In the genomic region with DNA sequence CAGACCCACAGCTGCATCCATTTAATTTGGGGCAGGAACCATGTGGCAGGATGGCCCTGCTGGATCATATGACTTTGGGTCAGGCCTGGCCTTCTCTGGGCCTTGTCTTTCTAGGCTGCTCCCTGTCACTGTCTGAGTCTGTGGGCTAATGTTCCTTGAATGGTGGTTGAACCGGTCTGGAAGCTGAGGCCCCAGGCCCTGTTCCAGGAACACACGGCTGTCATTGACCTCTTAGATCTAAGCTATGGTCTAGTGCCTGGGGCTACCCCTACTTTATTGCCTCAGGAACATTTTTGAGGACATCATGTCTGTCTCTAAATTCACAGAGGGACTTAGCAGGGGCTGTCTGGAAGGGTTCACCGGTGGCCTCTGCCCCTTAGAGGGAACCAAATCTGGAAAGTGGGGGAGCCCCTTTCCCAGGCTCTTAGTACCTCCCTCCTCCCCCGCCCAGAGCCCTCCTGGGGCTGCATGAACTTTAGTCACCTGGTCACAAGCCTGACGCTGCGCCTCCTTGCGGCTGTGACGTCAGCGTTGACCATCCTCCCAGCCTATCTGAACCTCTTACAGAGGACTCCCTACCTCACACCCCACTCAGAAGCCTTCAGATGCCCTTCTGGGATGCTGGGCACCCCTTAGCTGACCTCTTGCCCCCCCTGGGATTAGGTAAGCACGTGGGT, we compare ENCODE assay signal across 26 mouse cellular contexts. TPM values are rescaled to one million over a fixed set of nuclear protein-coding genes. Genes with fewer than 3 reads are reported as not detected.
DNase-seq lines count a peak whose midpoint lies in the region; ATAC-seq and TF ChIP-seq lines count a peak whose summit lies in the region.
"Had no signal": no experiment of that assay in that cellular context is flagged by ENCODE, and none has a peak within 500 bp of the region (broad histone marks: within the 10 kb centered on the region; RNA-seq: fewer than 3 reads in every experiment).

No protein-coding gene starts in this region.

- no peak overlapping the region for H3K4me3 ChIP-seq in intestine, postnatal 0 days (ENCODE audit: low read depth, low read length)
- no peak overlapping the region for H3K4me3 ChIP-seq in kidney, embryonic 14.5 days (ENCODE audit: low read length)
- H3K4me3 ChIP-seq in liver, embryonic 12.5 days: no peak overlapping the region
- H3K4me3 ChIP-seq: heart, adult 2 months; heart, embryonic 13.5 days; neural tube, embryonic 12.5 days had no signal

- DNase-seq in cerebellum, postnatal 4 days (ENCODE audit: low spot score in 2 of 2): no peak
- peak; percentile 81 to 94 for DNase-seq in kidney, postnatal 25 days
- DNase-seq in embryo, embryonic 10 days (ENCODE audit: low spot score): no peak
- DNase-seq: adrenal gland, postnatal 14 days; cerebellum, adult 8-10 months; cerebellum, postnatal 36 days; forebrain, postnatal 0 days; gastrocnemius, postnatal 14 days; heart, adult 2 months; layer of hippocampus, adult 9-11 months; liver, postnatal 0 days; midbrain, embryonic 14.5 days; thymus, postnatal 25 days had no signal

- H3K4me2 ChIP-seq in intestine, postnatal 0 days (replicated peaks; ENCODE audit: low read depth): no peak overlapping the region
- H3K4me2 ChIP-seq in kidney, embryonic 14.5 days (replicated peaks; ENCODE audit: low read depth, low read length): no peak overlapping the region
- no peak overlapping the region for H3K4me2 ChIP-seq in liver, embryonic 12.5 days
- H3K4me2 ChIP-seq: heart, embryonic 13.5 days; hindbrain, embryonic 14.5 days; neural tube, embryonic 12.5 days had no signal

- WGBS in intestine, postnatal 0 days: 29% methylated on average over 10 of the region's 10 CpGs
- WGBS in kidney, embryonic 14.5 days: 25% methylated on average over 10 of the region's 10 CpGs
- WGBS in liver, embryonic 12.5 days (ENCODE audit: insufficient replicate concordance): 42% methylated on average over 10 of the region's 10 CpGs

- peaks cover 3% of the 10 kb centered on the region; the same call in 1 of the 2 replicates for H3K36me3 ChIP-seq in intestine, postnatal 0 days (ENCODE audit: control insufficient read depth, insufficient read depth)
- H3K36me3 ChIP-seq in kidney, embryonic 14.5 days (ENCODE audit: control insufficient read depth, insufficient read depth, low read length): no peaks in the 10 kb centered on the region
- no peaks in the 10 kb centered on the region for H3K36me3 ChIP-seq in liver, embryonic 12.5 days
- H3K36me3 ChIP-seq: heart, embryonic 13.5 days; neural tube, embryonic 12.5 days had no signal

- ATAC-seq in cerebellum, adult (ENCODE audit: insufficient number of reproducible peaks, low FRiP score, low TSS enrichment): 0 out of 2 replicates have a peak, but pooled peaks have one; percentile 10
- no peak for ATAC-seq in intestine, postnatal 0 days
- ATAC-seq in kidney, embryonic 14.5 days (ENCODE audit: low FRiP score, low TSS enrichment): peak; percentile 9; the same call in 1 of the 2 replicates
- no peak for ATAC-seq in liver, embryonic 12.5 days
- ATAC-seq in monocyte, adult 5-6 weeks (replicated peaks; ENCODE audit: insufficient number of reproducible peaks, low FRiP score, low TSS enrichment, poor library complexity, severe bottlenecking): no peak
- ATAC-seq: forebrain, postnatal 0 days; inflammation-experienced regulatory T-cells, adult 6 months; liver, postnatal 0 days; lung, postnatal 0 days had no signal

- H3K9me3 ChIP-seq in intestine, postnatal 0 days (ENCODE audit: control insufficient read depth): no peaks in the 10 kb centered on the region
- no peaks in the 10 kb centered on the region for H3K9me3 ChIP-seq in kidney, embryonic 14.5 days (ENCODE audit: control insufficient read depth, low read length)
- H3K9me3 ChIP-seq in liver, embryonic 12.5 days (replicated peaks): no peaks in the 10 kb centered on the region
- H3K9me3 ChIP-seq: heart, embryonic 13.5 days; neural tube, embryonic 12.5 days had no signal

- 0 out of 2 replicates have a peak, but pooled peaks cover 3% of the 10 kb centered on the region for H3K4me1 ChIP-seq in intestine, postnatal 0 days (replicated peaks; ENCODE audit: control insufficient read depth, insufficient read depth, low read length)
- peaks cover 11% of the 10 kb centered on the region for H3K4me1 ChIP-seq in kidney, embryonic 14.5 days (ENCODE audit: control insufficient read depth, insufficient read depth, low read length)
- H3K4me1 ChIP-seq in liver, embryonic 12.5 days: peaks cover 21% of the 10 kb centered on the region
- H3K4me1 ChIP-seq: neural tube, embryonic 12.5 days had no signal

- H3K9ac ChIP-seq in intestine, postnatal 0 days (ENCODE audit: low read depth, low read length): no peak overlapping the region
- H3K9ac ChIP-seq in kidney, embryonic 14.5 days (ENCODE audit: low read depth, low read length): no peak overlapping the region
- H3K9ac ChIP-seq in liver, embryonic 12.5 days: no peak overlapping the region
- H3K9ac ChIP-seq: forebrain, postnatal 0 days; heart, embryonic 13.5 days; hindbrain, embryonic 14.5 days; liver, postnatal 0 days; neural tube, embryonic 12.5 days had no signal

- no peaks in the 10 kb centered on the region for H3K27me3 ChIP-seq in intestine, postnatal 0 days (replicated peaks; ENCODE audit: control insufficient read depth, insufficient read depth, low read length)
- H3K27me3 ChIP-seq in kidney, embryonic 14.5 days (ENCODE audit: control insufficient read depth, insufficient read depth, low read length): no peaks in the 10 kb centered on the region
- H3K27me3 ChIP-seq in liver, embryonic 12.5 days (replicated peaks): peaks cover 2% of the 10 kb centered on the region; the same call in 1 of the 2 replicates

- no peak overlapping the region; the same call in 1 of the 2 replicates for H3K27ac ChIP-seq in intestine, postnatal 0 days (ENCODE audit: low read depth, low read length)
- H3K27ac ChIP-seq in kidney, embryonic 14.5 days (ENCODE audit: low read depth, low read length): no peak overlapping the region
- no peak overlapping the region for H3K27ac ChIP-seq in liver, embryonic 12.5 days
- H3K27ac ChIP-seq: heart, adult 2 months; heart, embryonic 13.5 days; hindbrain, embryonic 14.5 days; neural tube, embryonic 12.5 days had no signal

- TF ChIP-seq CTCF in intestine, postnatal 0 days (IDR thresholded peaks at IDR 0.05; ENCODE audit: low read depth): 0 out of 2 replicates have a peak, but pooled peaks have one; percentile 3

RNA-seq across cellular contexts. Expression of a gene that starts 9.7 kb away (rescaled TPM):
- 131 and 132 TPM in 2 replicates for polyA plus RNA-seq in intestine, postnatal 0 days (2015; fragmentation: Nextera tagmentation; extraction: Ambion mirVana)
- 29.1 and 57.6 TPM in 2 replicates for polyA plus RNA-seq in kidney, embryonic 14.5 days (2014; fragmentation: Nextera tagmentation; extraction: Ambion mirVana)
- polyA plus RNA-seq in liver, embryonic 12.5 days (2016; fragmentation: Nextera tagmentation; extraction: Ambion mirVana): 2.6 and 4.7 TPM in 2 replicates
- 0.53 to 2.2 TPM in 2 of 3 replicates, not detected in the other for total RNA-seq in monocyte, adult 5-6 weeks (2017)
- total RNA-seq: adrenal gland, postnatal 14 days; heart, postnatal 25 days; megakaryocyte progenitor cell, adult 5-6 weeks had no signal
- polyA plus RNA-seq: heart, adult 2 months had no signal

RNA-seq across cellular contexts. Expression of a gene that starts 11.0 kb away (rescaled TPM):
- 1.2 and 1.8 TPM in 2 replicates for polyA plus RNA-seq in intestine, postnatal 0 days (2015; fragmentation: Nextera tagmentation; extraction: Ambion mirVana)
- 2.1 and 2.9 TPM in 2 replicates for polyA plus RNA-seq in kidney, embryonic 14.5 days (2014; fragmentation: Nextera tagmentation; extraction: Ambion mirVana)
- 0.11 and 0.12 TPM in 2 replicates for polyA plus RNA-seq in liver, embryonic 12.5 days (2016; fragmentation: Nextera tagmentation; extraction: Ambion mirVana)
- not detected in 3 replicates for total RNA-seq in monocyte, adult 5-6 weeks (2017)
- total RNA-seq: megakaryocyte progenitor cell, adult 5-6 weeks had no signal
- polyA plus RNA-seq: liver, adult 2 months had no signal

RNA-seq across cellular contexts. Expression of a gene that starts 18.0 kb away (rescaled TPM):
- 4.0 and 4.9 TPM in 2 replicates for polyA plus RNA-seq in intestine, postnatal 0 days (2015; fragmentation: Nextera tagmentation; extraction: Ambion mirVana)
- polyA plus RNA-seq in kidney, embryonic 14.5 days (2014; fragmentation: Nextera tagmentation; extraction: Ambion mirVana): 3.9 and 4.7 TPM in 2 replicates
- polyA plus RNA-seq in liver, embryonic 12.5 days (2016; fragmentation: Nextera tagmentation; extraction: Ambion mirVana): 0.21 and 0.41 TPM in 2 replicates
- 0.75 to 2.8 TPM (median 1.8 TPM) in 3 replicates for total RNA-seq in monocyte, adult 5-6 weeks (2017)

RNA-seq across cellular contexts. Expression of a gene that starts 53.3 kb away (rescaled TPM):
- polyA plus RNA-seq in intestine, postnatal 0 days (2015; fragmentation: Nextera tagmentation; extraction: Ambion mirVana): 80.9 and 84.6 TPM in 2 replicates
- 31.7 and 46.9 TPM in 2 replicates for polyA plus RNA-seq in kidney, embryonic 14.5 days (2014; fragmentation: Nextera tagmentation; extraction: Ambion mirVana)
- 46.6 and 50.5 TPM in 2 replicates for polyA plus RNA-seq in liver, embryonic 12.5 days (2016; fragmentation: Nextera tagmentation; extraction: Ambion mirVana)
- 49.4 to 66.8 TPM (median 54.5 TPM) in 3 replicates for total RNA-seq in monocyte, adult 5-6 weeks (2017)

RNA-seq across cellular contexts. Expression of a gene that starts 53.8 kb away (rescaled TPM):
- polyA plus RNA-seq in intestine, postnatal 0 days (2015; fragmentation: Nextera tagmentation; extraction: Ambion mirVana): 62.6 and 63.3 TPM in 2 replicates
- polyA plus RNA-seq in kidney, embryonic 14.5 days (2014; fragmentation: Nextera tagmentation; extraction: Ambion mirVana): 178 and 249 TPM in 2 replicates
- polyA plus RNA-seq in liver, embryonic 12.5 days (2016; fragmentation: Nextera tagmentation; extraction: Ambion mirVana): 119 and 126 TPM in 2 replicates
- total RNA-seq in monocyte, adult 5-6 weeks (2017): 46.3 to 64.6 TPM (median 59.6 TPM) in 3 replicates

Comparison
In these comparisons a context has a peak if more than half of its experiments do, and no peak if none do; other contexts are left out.
1. ATAC-seq: peak in cerebellum, adult (single experiment) and kidney, embryonic 14.5 days (single experiment); none in intestine, postnatal 0 days (single experiment), liver, embryonic 12.5 days (single experiment) and monocyte, adult 5-6 weeks (single experiment).
2. DNase-seq: peak in kidney, postnatal 25 days (2 of 2); none in cerebellum, postnatal 4 days (0 of 2) and embryo, embryonic 10 days (single experiment).